Mouse (Mus musculus): Measurements from ENCODE around the gene Gm7982. TPM values are rescaled to one million over a fixed set of nuclear protein-coding genes. Genes with fewer than 3 reads are reported as not detected.

Gene Gm7982
- polyA plus RNA-seq (2015; fragmentation: Illumina TruSeq; extraction: RNeasy Lipid Tissue Mini Kit (QIAGEN cat#74804); ENCODE audit: insufficient read depth, low replicate concordance): not detected

GRCm38 (mm10) chr5:95741714-95742113, at the start of gene Gm7982:
TSS of gene Gm7982 (plus strand) at chr5:95742014.

DNA sequence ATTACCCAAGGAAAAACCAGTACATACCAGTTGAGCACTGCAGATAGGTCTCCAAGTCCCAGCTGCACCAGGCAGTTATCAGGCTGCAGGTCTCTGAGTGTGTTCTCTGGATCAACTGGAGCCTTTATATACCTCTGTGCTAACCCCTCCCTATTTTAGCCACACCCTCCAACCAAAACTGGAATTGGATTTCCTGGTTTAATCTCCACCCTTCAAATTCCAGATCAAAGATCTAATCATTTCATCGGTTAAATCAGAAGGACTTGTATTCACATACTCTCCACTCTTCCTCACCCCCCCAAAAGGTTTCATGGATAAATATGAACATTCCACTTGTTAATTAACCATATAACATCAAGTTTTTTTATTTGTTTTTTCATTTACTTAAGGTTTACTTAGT, 5.7 kb upstream of the Gm7982 start, which contains the start of gene Gm7978:
Gm7978 (minus strand) TSS at position 101 of the 400 bp plus-strand sequence.

DNA sequence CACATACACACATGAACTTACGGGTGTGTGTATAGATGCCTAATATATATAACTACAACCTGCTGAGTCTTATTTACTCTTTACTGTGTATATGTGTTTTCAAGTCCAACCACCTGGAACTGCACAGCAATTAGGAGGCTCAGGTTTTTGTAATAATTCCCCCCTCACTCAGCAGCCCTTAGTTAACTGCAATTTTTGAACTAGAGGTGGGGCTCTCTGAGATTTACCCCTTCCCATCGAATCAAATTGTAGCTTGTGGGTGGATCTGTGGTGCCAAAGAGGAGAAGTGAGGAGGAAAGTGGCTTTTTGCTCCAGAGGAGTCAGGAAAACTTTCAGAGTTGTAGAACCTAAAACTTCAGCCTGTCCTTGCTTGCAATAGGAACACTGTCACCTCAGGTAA, 33.9 kb downstream of the Gm7982 start, which contains the start of gene E330014E10Rik:
E330014E10Rik (plus strand) TSS at position 301 of the 400 bp plus-strand sequence.

Other genes starting within 250 kb of the Gm7982 start
- not detected for gene Gm3286, start 231.3 kb upstream of the Gm7982 start, polyA plus RNA-seq (2015; fragmentation: Illumina TruSeq; extraction: RNeasy Lipid Tissue Mini Kit (QIAGEN cat#74804); ENCODE audit: insufficient read depth, low replicate concordance)
- gene Gm7971, start 147.1 kb upstream of the Gm7982 start, polyA plus RNA-seq (2015; fragmentation: Illumina TruSeq; extraction: RNeasy Lipid Tissue Mini Kit (QIAGEN cat#74804); ENCODE audit: insufficient read depth, low replicate concordance): not detected
- not detected for gene Gm7978, start 5.8 kb upstream of the Gm7982 start, polyA plus RNA-seq (2015; fragmentation: Illumina TruSeq; extraction: RNeasy Lipid Tissue Mini Kit (QIAGEN cat#74804); ENCODE audit: insufficient read depth, low replicate concordance)
- gene E330014E10Rik, start 34.0 kb downstream of the Gm7982 start, polyA plus RNA-seq (2015; fragmentation: Illumina TruSeq; extraction: RNeasy Lipid Tissue Mini Kit (QIAGEN cat#74804); ENCODE audit: insufficient read depth, low replicate concordance): not detected
- gene Cxcl13, start 214.9 kb downstream of the Gm7982 start, polyA plus RNA-seq (2015; fragmentation: Illumina TruSeq; extraction: RNeasy Lipid Tissue Mini Kit (QIAGEN cat#74804); ENCODE audit: insufficient read depth, low replicate concordance): 547 TPM

All from spleen, adult 10 weeks (tissue).